Comparison of ENCODE assay signal across 21 mouse cellular contexts in the genomic region with DNA sequence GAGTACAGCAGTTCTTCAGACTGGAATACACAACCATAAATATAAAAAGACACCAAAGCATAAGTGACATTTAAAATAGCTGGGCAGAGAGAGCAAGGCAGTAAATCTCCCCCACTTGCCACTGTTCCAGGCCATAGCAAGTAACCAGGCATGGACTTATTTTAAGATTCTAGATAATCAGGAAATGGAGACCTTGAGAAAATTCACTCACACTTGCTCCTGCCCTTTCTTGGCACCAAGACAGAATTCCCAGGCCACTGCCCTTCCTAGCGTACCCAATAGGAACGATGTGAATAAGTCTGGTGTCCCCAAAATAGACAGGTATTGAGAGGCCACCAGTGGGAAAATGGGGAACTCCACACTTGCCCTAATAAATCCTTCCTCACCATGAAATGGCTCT.
DNase-seq lines count a peak whose midpoint lies in the region; ATAC-seq lines count a peak whose summit lies in the region.
"Had no signal": no experiment of that assay in that cellular context is flagged by ENCODE, and none has a peak within 500 bp of the region (broad histone marks: within the 10 kb centered on the region; RNA-seq: fewer than 3 reads in every experiment).

No protein-coding gene starts in this region.

- H3K4me1 ChIP-seq in heart, embryonic 16.5 days (ENCODE audit: control insufficient read depth, insufficient read depth, low read length), result peaks cover 28% of the 10 kb centered on the region
- H3K4me1 ChIP-seq: embryonic facial prominence, embryonic 13.5 days; liver, embryonic 12.5 days; megakaryocyte, embryonic 14.5 days; midbrain, embryonic 15.5 days had no signal

- H3K4me3 ChIP-seq in heart, embryonic 16.5 days (ENCODE audit: low read length), result no peak overlapping the region
- H3K4me3 ChIP-seq: embryonic facial prominence, embryonic 13.5 days; liver, embryonic 12.5 days; megakaryocyte, embryonic 14.5 days; midbrain, embryonic 15.5 days; myocyte had no signal

- no peak overlapping the region for H3K4me2 ChIP-seq in heart, embryonic 16.5 days (ENCODE audit: low read depth, low read length)
- H3K4me2 ChIP-seq: embryonic facial prominence, embryonic 13.5 days; liver, embryonic 12.5 days; midbrain, embryonic 15.5 days had no signal

- H3K36me3 ChIP-seq in heart, embryonic 16.5 days (ENCODE audit: control insufficient read depth, insufficient read depth), result no peaks in the 10 kb centered on the region; the same call in 1 of the 2 replicates
- H3K36me3 ChIP-seq: liver, embryonic 12.5 days; midbrain, embryonic 15.5 days had no signal

- DNase-seq in adrenal gland, adult (ENCODE audit: inconsistent age in 2 of 2, low spot score in 1 of 2), result peak; percentile 62 to 76
- no peak for DNase-seq in adrenal gland, postnatal 25 days
- no peak for DNase-seq in heart, adult 8-10 months (ENCODE audit: low spot score)
- DNase-seq in adrenal gland, adult 8-10 months, result peak; percentile 18
- DNase-seq in kidney, postnatal 10 days, result peak; percentile 35
- DNase-seq in frontal cortex, postnatal 10 days (ENCODE audit: low spot score in 2 of 2), result no peak
- no peak for DNase-seq in T-cell, adult 2 months (ENCODE audit: low spot score)
- DNase-seq: cerebellum, adult 11 months; cerebellum, postnatal 14 days; gastrocnemius, postnatal 25 days; lung, adult 2 months had no signal

- no peaks in the 10 kb centered on the region for H3K27me3 ChIP-seq in heart, embryonic 16.5 days (ENCODE audit: control insufficient read depth, insufficient read depth, low read length)
- H3K27me3 ChIP-seq: embryonic facial prominence, embryonic 13.5 days; liver, embryonic 12.5 days; megakaryocyte, embryonic 14.5 days; midbrain, embryonic 15.5 days had no signal

- H3K27ac ChIP-seq in heart, embryonic 16.5 days (ENCODE audit: low read length), result peak overlapping the region; percentile 45
- H3K27ac ChIP-seq: embryonic facial prominence, embryonic 13.5 days; hindbrain, postnatal 0 days; liver, embryonic 12.5 days; midbrain, embryonic 15.5 days; stomach, postnatal 0 days had no signal

- WGBS in heart, embryonic 16.5 days, result 39% methylated on average over 2 of the region's 2 CpGs

- ATAC-seq in heart, embryonic 16.5 days (replicated peaks; ENCODE audit: extremely low read depth, insufficient read depth, low FRiP score), result no peak; the same call in 1 of the 2 replicates
- ATAC-seq: forebrain, embryonic 14.5 days; hindbrain, postnatal 0 days; intestine, postnatal 0 days; liver, embryonic 12.5 days; midbrain, embryonic 15.5 days had no signal

- H3K9ac ChIP-seq in heart, embryonic 16.5 days (ENCODE audit: low read length), result no peak overlapping the region
- H3K9ac ChIP-seq: embryonic facial prominence, embryonic 13.5 days; liver, embryonic 12.5 days; midbrain, embryonic 15.5 days had no signal

- H3K9me3 ChIP-seq in heart, embryonic 16.5 days (replicated peaks; ENCODE audit: control insufficient read depth, low read length), result no peaks in the 10 kb centered on the region
- H3K9me3 ChIP-seq: embryonic facial prominence, embryonic 13.5 days; liver, embryonic 12.5 days; midbrain, embryonic 15.5 days had no signal

Comparison
In these comparisons a context has a peak if more than half of its experiments do, and no peak if none do; other contexts are left out.
1. DNase-seq: peak in adrenal gland, adult (2 of 2), adrenal gland, adult 8-10 months (single experiment) and kidney, postnatal 10 days (single experiment); none in adrenal gland, postnatal 25 days (single experiment), heart, adult 8-10 months (single experiment), frontal cortex, postnatal 10 days (0 of 2) and T-cell, adult 2 months (single experiment).